Mouse (Mus musculus) CH12F3 (cell line): ENCODE measurements around the gene Olfr548-ps1.

ENCODE experiments used
- in situ Hi-C: fragments of 300-500 bp; cut with MboI; formaldehyde crosslinking; loops from 2 replicates; pipeline ENCODE4 v1.14.3; 2020; ENCODE audit warnings: low sequenced_read_pairs

Olfr548-ps1 gene

GRCm38 (mm10) chr7:102573174-102573830 is 32.6 kb downstream of the Olfr548-ps1 start:
- in situ Hi-C loops, result no loop called here

- in situ Hi-C loops, result no loop called here
Measured at GRCm38 (mm10) chr7:102575998-102576397, 35.3 kb downstream of the Olfr548-ps1 start.

GRCm38 (mm10) chr7:102591786-102592185 is 51.1 kb downstream of the Olfr548-ps1 start, which contains the start of gene Olfr551:
TSS of gene Olfr551 (minus strand) at chr7:102591886.
- in situ Hi-C loops, result no loop called here
